Mouse (Mus musculus) heart, adult 18-20 months (tissue): ENCODE measurements at regions not wholly inside any gene's neighbourhood (a gene's known extent, or its start where the extent isn't known, plus 50 kb on each side); places are given as distances from the start of the nearest gene placed in this dataset.

Experiments used
- DNase-seq, 2 experiments: peaks; one replicate each; pipeline ENCODE4 v3.0.0; 2021 to 2022; ENCODE audit warnings: mixed read lengths in 1 of 2

DNA sequence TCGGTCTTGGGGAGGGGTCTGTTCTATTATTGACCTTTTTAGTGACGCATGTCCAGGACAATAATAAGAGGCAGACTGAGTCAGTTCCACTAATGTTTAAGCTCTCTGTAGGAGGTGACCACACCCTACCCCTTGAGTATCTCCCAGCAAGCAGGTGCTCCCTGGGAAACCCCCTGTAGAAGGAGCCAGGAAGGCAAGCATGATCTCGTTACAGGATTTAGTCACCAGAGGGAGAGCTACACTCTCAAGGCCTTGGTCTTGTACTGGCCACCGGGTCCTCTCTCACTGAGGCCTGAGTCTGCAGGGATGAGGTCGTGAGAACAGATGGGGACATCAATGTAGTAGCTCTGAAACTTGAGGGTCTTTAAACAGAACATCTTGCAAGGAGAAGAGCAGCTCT lies 55.3 kb upstream of the Ccnd2 start:
- no peak for DNase-seq

DNA sequence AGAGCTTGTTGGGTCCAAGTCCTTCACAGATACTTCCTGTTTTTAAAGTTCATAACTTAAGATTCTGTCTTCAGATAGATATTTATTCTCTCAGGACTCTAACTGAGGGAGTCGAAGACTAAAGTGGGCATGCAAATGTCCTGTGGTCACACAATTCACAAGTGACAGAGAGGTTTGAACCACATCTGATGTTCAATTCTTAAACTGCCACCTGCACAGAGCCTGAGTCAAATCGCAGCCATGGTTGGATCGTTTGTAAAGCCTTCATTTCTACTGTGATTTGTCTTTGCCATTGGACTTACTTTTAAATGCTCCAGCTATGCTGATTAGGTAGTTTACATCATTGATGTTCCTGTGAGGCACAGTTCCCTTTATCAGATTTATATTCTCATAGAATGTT lies 61.4 kb upstream of the Ccnd2 start:
- DNase-seq: no peak

DNA sequence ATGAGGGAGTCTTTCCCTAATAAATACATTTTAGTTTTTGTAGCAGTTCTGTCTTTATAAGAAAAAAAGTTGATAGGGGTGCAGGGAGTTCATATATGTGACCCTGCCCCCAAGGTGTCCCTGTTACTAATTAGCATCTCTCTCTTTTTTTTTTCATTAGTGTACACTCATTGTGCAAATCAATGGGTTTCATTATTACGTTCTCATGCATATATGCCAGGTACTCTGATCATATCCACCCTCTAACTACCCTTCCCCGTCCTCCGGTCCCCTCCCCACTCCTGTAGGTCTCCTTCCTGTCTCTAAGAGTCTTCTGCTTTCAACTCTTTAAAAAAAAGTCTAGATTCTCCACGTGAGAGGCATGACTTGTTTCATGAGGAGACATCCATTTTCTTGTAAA lies 63.9 kb upstream of the Ccnd2 start:
- DNase-seq: no peak

GRCm38 (mm10) chr6:127218634-127219445 lies 66.8 kb upstream of the Ccnd2 start:
- no peak for DNase-seq

DNA sequence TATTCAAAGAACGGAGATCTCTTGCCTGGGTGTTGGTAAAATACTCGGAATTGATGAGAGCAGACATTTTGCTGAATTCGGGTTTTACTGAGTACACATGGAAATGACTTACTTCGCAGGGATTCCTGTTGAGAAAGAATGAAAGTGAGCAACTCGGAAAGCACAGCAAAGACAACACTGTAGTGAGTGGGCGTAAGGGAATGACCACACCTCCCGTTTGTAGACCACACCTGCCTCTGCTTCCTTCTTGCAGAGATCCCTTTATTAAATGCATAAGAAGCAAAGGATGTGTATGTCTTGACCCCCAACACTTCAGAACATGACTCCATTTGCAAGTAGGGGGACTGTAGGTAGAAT lies 67.4 kb upstream of the Ccnd2 start:
- DNase-seq: no peak

DNA sequence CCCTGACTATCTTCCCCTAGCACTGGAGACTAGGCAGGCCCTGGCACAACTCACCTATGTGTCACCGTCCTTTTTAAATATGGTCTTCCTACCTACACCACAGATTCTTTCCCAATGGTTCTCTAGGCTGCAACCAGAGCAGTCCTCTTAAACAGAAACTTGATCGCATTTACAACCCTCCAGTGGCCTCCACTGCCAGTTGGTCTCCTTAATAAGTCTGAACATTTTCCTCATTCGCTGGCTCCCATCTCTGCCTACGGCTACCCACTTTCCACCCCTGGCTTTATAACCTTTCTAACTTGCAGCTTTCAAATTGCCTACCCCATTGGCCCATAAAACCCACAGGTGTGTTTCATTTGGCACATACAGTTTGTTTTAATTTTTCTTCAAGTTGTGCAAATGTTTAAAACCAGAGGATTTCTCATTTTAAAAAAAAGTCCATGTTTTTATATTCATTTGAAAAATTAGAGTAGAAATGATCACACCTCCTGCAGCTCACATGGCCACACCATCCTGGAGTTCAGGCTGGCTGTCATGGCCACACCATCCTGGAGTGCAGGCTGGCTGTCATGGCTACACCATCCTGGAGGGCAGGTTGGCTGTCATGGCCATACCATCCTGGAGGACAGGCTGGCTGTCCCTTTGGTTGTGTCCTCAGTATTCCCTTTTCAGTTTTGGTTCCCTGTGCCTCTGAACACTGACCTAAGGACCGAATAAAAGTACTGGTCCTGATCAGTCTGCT lies 74.4 kb upstream of the Ccnd2 start:
- DNase-seq: no peak

GRCm38 (mm10) chr6:127236510-127237109 lies 84.6 kb upstream of the Ccnd2 start:
- DNase-seq: peak in 1 of 2 experiments; percentile 32

DNA sequence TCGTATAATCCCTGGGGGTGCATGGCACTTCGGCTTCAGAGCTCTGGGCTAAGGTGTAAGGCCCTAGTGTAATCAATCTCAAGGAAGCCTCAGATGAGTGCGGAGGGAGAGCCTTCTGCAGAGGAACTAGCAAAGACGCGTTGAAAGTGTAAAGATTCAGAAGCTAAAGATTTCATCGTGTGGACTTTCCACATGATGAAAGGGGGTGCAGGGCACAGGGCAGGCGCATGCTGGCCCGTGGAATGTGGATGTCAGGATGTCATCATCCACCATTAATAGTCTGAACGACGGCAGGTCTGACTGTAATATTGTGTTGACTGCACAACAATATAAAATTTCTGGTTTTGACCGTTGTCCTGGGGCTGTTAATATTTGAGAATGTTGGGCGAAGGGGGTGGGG lies 85.2 kb upstream of the Ccnd2 start:
- no peak for DNase-seq

- no peak for DNase-seq
These were observed 87.8 kb upstream of the Ccnd2 start for GRCm38 (mm10) chr6:127239529-127240471.

- no peak for DNase-seq
These were observed 88.7 kb upstream of the Ccnd2 start for GRCm38 (mm10) chr6:127240472-127241375.

DNA sequence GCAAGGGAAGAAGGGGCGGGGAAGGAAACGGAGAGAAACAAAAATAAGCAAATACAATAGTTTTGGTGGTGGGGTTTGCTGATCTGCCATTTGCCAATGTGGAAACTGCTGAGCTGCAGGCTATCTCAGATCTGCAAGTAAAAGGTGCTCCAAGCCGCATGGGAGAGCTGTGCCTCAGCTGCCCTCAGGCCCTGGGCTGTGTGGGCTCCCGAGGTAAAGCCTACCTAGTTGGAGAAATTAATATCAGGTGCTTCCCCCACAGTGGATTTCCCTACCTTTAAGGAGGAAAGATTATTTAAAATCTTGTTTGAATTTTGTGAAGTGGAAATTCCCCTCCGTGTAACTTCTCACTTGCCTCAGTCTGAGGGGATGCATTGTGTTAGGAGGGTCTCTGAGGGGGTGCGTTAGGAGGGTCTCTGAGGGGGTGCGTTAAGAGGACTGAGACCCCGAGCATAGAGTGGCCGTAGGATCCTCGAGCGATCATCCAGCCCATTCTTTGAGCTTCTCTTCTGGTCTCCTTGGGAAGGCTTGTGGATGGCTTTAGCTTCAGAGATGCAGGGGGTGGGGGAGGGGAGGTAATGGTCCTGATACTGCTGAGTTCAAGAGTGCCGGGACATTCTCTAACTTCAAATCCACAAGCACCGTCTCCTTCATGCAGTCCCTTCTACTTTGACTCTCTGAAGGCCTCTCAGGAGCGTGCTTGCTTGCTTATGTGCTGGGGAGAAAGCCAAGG lies 89.9 kb upstream of the Ccnd2 start:
- DNase-seq: no peak

GRCm38 (mm10) chr6:127243032-127243431 lies 91.0 kb upstream of the Ccnd2 start:
- DNase-seq: no peak

DNA sequence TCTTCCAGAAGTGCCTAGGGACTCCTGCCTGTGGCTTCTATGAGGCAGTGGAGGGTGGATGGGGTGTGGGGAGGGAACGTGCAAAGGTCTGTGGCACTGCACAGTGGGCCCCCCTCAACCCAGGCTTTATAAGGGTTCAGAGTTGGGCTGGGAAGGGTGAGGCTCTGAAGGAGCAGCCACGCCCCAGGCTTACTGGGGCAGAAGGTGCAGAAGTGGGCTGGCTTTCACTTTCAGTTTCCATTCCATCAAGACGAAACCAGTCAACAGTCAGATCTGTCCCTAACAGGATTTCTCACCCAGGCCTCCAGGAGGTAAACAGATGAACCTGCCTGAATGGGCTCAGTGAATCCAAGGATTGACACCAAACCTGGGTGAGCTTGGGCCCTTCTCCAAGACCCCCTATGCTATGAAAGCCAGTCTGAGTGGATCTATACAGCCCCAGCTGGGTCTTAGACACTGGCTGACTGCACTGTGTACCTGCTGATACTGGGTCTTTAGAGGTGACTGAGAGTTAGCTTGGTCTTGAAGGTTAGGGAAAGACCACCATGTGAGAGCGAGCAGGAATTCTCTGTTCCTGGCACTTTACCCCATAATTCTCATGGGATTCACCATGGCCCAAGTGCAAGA lies 93.9 kb upstream of the Ccnd2 start:
- peak; percentile 19 to 62 for DNase-seq

- no peak for DNase-seq
These were observed 94.7 kb upstream of the Ccnd2 start for GRCm38 (mm10) chr6:127246730-127247129.

GRCm38 (mm10) chr6:127247343-127247742 lies 95.3 kb upstream of the Ccnd2 start:
- DNase-seq: no peak

GRCm38 (mm10) chr6:127250181-127250873 lies 98.3 kb upstream of the Ccnd2 start:
- DNase-seq: no peak

GRCm38 (mm10) chr6:127250874-127251670 lies 99.1 kb upstream of the Ccnd2 start:
- DNase-seq: no peak

GRCm38 (mm10) chr6:127251671-127251985 lies 99.6 kb upstream of the Ccnd2 start:
- DNase-seq: no peak
